1 mouse cellular context compared by ENCODE assay signal in the genomic region with DNA sequence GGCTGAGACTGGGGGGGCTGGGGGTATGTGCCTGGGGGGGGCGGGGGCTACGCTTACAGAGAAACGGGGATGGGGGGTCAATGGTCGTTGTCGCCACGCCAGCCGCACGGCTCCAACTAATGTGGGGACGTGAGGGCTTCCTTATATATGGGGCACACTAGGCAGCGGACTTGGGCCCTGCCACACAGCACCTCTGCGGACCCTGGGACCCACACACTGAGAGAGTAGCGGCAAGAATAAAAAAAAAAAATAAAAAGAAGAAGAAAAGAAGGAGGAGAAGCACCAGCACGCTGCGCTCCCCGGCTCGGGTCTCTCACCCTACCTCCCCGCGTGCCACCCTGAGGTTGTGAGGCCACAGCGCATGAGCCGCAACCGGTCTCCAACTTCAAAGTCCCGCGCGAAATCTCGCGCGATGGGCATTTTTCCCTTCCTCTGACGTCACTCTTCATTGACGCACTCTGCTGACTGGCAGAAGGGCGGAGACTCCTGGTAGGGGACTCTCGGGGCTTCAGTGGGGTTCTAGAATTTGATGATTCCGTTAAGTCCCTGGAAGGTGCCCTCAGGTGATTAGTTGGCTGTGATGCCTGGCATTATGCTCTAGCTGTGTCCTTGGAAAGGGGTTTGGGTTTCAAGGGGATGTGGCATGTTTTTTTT.
TF ChIP-seq lines count a peak whose summit lies in the region.

No protein-coding gene starts in this region.

TF ChIP-seq in CH12.LX, 34 proteins besides CTCF, POLR2A, EP300 and RAD21:
- TF ChIP-seq GABPA (IDR thresholded peaks at IDR 0.05; ENCODE audit: insufficient replicate concordance, low read depth, low read length) (no peak), NRF1 (IDR thresholded peaks at IDR 0.05; ENCODE audit: low read depth, low read length) (peak; percentile 83), ZC3H11A (IDR thresholded peaks at IDR 0.05; ENCODE audit: low read depth, low read length) (no peak), KAT2A (IDR thresholded peaks at IDR 0.05; ENCODE audit: insufficient replicate concordance, low read length) (no peak), USF1 (IDR thresholded peaks at IDR 0.05; ENCODE audit: low read depth, low read length) (no peak), HCFC1 (IDR thresholded peaks at IDR 0.05; ENCODE audit: low read depth, low read length) (peak; percentile 73), MAFK (IDR thresholded peaks at IDR 0.05; ENCODE audit: insufficient replicate concordance, low read length) (no peak), TBP (conservative IDR thresholded peaks at IDR 0.05; ENCODE audit: low read depth, low read length) (peak; percentile 90), ZMIZ1 (IDR thresholded peaks at IDR 0.05; ENCODE audit: low read depth, low read length) (peak; percentile 84), USF2 (conservative IDR thresholded peaks at IDR 0.05; ENCODE audit: low read depth, low read length) (no peak), MAZ (IDR thresholded peaks at IDR 0.05; ENCODE audit: low read depth, low read length) (no peak), ZNF384 (IDR thresholded peaks at IDR 0.05; ENCODE audit: low read depth, low read length) (no peak), BHLHE40 (IDR thresholded peaks at IDR 0.05; ENCODE audit: low read depth, low read length) (peak; percentile 66), ELF1 (IDR thresholded peaks at IDR 0.05; ENCODE audit: low read depth, low read length) (no peak), POLR2AphosphoS2 (IDR thresholded peaks at IDR 0.05; ENCODE audit: low read depth, low read length) (peak; percentile 90), NELFE (IDR thresholded peaks at IDR 0.05; ENCODE audit: low read depth, low read length) (peak; percentile 93), IRF4 (IDR thresholded peaks at IDR 0.05; ENCODE audit: low read depth, low read length) (no peak), MEF2A (IDR thresholded peaks at IDR 0.05; ENCODE audit: borderline replicate concordance, low read depth, low read length) (no peak), MYC (IDR thresholded peaks at IDR 0.05; ENCODE audit: low read depth, low read length) (peak; percentile 80; the same call in 1 of the 2 replicates), PAX5 (IDR thresholded peaks at IDR 0.05; ENCODE audit: low read length) (no peak), RCOR1 (conservative IDR thresholded peaks at IDR 0.05; ENCODE audit: low read depth, low read length) (no peak), UBTF (IDR thresholded peaks at IDR 0.05; ENCODE audit: low read depth, low read length) (no peak), JUN (IDR thresholded peaks at IDR 0.05; ENCODE audit: insufficient read depth, low read depth, low read length) (peak; percentile 33; the same call in 1 of the 2 replicates), MAX (IDR thresholded peaks at IDR 0.05; ENCODE audit: low read length) (peak; percentile 67), E2F4 (IDR thresholded peaks at IDR 0.05; ENCODE audit: insufficient replicate concordance, low read depth, low read length) (no peak), JUND (conservative IDR thresholded peaks at IDR 0.05; ENCODE audit: low read depth, low read length) (0 out of 2 replicates have a peak, but pooled peaks have one; percentile 22), MXI1 (IDR thresholded peaks at IDR 0.05; ENCODE audit: low read depth, low read length) (peak; percentile 68), ETS1 (conservative IDR thresholded peaks at IDR 0.05; ENCODE audit: low read depth, low read length) (no peak), ZKSCAN1 (IDR thresholded peaks at IDR 0.05; ENCODE audit: borderline replicate concordance, low read depth, low read length) (no peak), TCF12 (IDR thresholded peaks at IDR 0.05; ENCODE audit: low read depth, low read length) (peak; percentile 92), SMC3 (IDR thresholded peaks at IDR 0.05; ENCODE audit: low read depth, low read length) (no peak), CHD1 (IDR thresholded peaks at IDR 0.05; ENCODE audit: low read depth, low read length) (no peak), CHD2 (IDR thresholded peaks at IDR 0.05; ENCODE audit: low read length) (peak; percentile 99), SIN3A (IDR thresholded peaks at IDR 0.05; ENCODE audit: low read length) (peak; percentile 73; the same call in 1 of the 2 replicates)
